Mouse (Mus musculus) embryonic facial prominence, embryonic 11.5 days (tissue): ENCODE measurements around the gene Gm21970. TPM values are rescaled to one million over a fixed set of nuclear protein-coding genes. Genes with fewer than 3 reads are reported as not detected.

Experiments
- ATAC-seq: fragments of 200-750 bp; cut with Nextera tagmentation; replicated peaks from 2 replicates; pipeline ENCODE4 v1.8.0; 2017; ENCODE audit warnings: low read depth; ENCODE audit not compliant: insufficient number of reproducible peaks, low FRiP score, low TSS enrichment
- DNase-seq: peaks from one replicate; pipeline ENCODE4 v3.0.0-alpha.2; 2015; ENCODE audit warnings: low spot score
- H3K27ac ChIP-seq: fragments of 300-500 bp; sonication (generic); replicated peaks from 2 replicates; pipeline ENCODE4 v1.5.1; 2014; ENCODE audit warnings: mild to moderate bottlenecking, low read depth, low read length, control low read depth
- H3K27me3 ChIP-seq: fragments of 300-500 bp; sonication (generic); 2 replicates; pipeline ENCODE4 v1.6.1; 2014; ENCODE audit warnings: mild to moderate bottlenecking, low read length, moderate library complexity, mixed read lengths; ENCODE audit not compliant: control insufficient read depth, insufficient read depth
- H3K36me3 ChIP-seq: fragments of 300-500 bp; sonication (generic); replicated peaks from 2 replicates; pipeline ENCODE4 v1.6.1; 2014; ENCODE audit warnings: low read depth, mild to moderate bottlenecking, low read length, moderate library complexity, mixed read lengths; ENCODE audit not compliant: control insufficient read depth, insufficient read depth
- H3K4me1 ChIP-seq: fragments of 300-500 bp; sonication (generic); 2 replicates; pipeline ENCODE4 v1.6.1; 2014; ENCODE audit warnings: low read length, mixed read lengths; ENCODE audit not compliant: control insufficient read depth, insufficient read depth
- H3K4me2 ChIP-seq: fragments of 300-500 bp; sonication (generic); 2 replicates; pipeline ENCODE4 v1.6.1; 2014; ENCODE audit warnings: low read depth, mild to moderate bottlenecking, control low read depth, low read length, moderate library complexity
- H3K4me3 ChIP-seq: fragments of 300-500 bp; sonication (generic); 2 replicates; pipeline ENCODE4 v1.5.1; 2014; ENCODE audit warnings: low read depth, low read length, control low read depth
- H3K9ac ChIP-seq: fragments of 300-500 bp; sonication (generic); replicated peaks from 2 replicates; pipeline ENCODE4 v1.6.1; 2014; ENCODE audit warnings: mild to moderate bottlenecking, control low read depth, low read length
- H3K9me3 ChIP-seq: fragments of 300-500 bp; sonication (generic); replicated peaks from 2 replicates; pipeline ENCODE4 v1.6.1; 2016; ENCODE audit warnings: mild to moderate bottlenecking, low read length, inconsistent platforms, mixed read lengths; ENCODE audit not compliant: control insufficient read depth
- WGBS: fragments of 180-500 bp; shearing (Covaris S2); extraction: QIAGEN DNeasy Blood & Tissue Kit; methylation state at CpG from one replicate; pipeline ENCODE4 v1.1.7; 2014; 5-methylcytosine and 5-hydroxymethylcytosine counted together
- polyA plus RNA-seq: library from polyadenylated mRNA; unstranded; fragments of >200 nt; fragmentation: Nextera tagmentation; extraction: Ambion mirVana; gene quantifications from 2 replicates; pipeline ENCODE4 v1.2.1, GENCODE M21; 2014

The Gm21970 gene
- polyA plus RNA-seq, 1 experiment from 2014 or later = not detected

- DNase-seq (peak; percentile 93), ATAC-seq (peak; percentile 95)
- no peaks in the 10 kb centered on the region for H3K9me3 ChIP-seq
- no peaks in the 10 kb centered on the region for H3K27me3 ChIP-seq
- no peaks in the 10 kb centered on the region for H3K4me1 ChIP-seq
- peak overlapping the region; percentile 64 for H3K9ac ChIP-seq
- 0 out of 2 replicates have a peak overlapping the region, but pooled peaks have one; percentile 31 for H3K27ac ChIP-seq
- H3K36me3 ChIP-seq = no peaks in the 10 kb centered on the region
- peak overlapping the region; percentile 83 for H3K4me2 ChIP-seq
- peak overlapping the region; percentile 52 for H3K4me3 ChIP-seq
- WGBS = 2% methylated on average over 44 of the region's 44 CpGs
These were observed 73.3 kb downstream of the Gm21970 start for GRCm38 (mm10) chr16:91464594-91465504.

DNA sequence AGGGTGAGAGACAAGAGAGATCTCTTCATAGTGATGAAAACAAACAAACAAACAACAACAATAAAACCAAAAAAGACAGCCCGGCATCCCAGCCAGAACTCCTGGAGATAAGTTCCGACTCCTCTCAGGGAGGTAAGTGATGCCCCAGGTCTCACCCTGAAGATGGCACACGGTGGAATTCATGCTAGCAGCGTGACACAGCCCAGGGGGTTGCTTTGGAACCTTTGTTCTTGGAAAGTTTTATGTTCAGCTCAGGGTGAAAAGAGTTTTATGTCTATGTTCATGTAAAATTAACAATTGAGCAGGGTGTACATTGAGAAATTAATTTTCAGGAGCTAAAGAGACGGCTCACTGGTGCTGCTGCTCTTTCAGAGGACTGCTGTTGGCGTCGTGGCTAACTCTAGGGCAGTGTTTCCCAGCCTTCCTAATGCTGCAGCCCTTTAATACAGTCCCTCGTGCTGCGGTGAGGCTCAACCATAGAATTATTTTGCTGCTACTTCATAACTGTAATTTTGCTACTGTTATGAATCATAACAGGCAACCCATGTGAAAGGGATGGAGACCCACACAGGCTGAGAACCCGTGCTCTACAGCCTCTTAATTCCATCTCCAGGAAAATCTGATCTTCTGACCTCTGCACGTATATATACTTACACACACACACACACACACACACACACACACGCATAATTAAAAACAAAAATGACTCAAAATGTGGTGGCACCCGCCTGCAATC is 74.2 kb downstream of the Gm21970 start:
- DNase-seq = no peak

DNA sequence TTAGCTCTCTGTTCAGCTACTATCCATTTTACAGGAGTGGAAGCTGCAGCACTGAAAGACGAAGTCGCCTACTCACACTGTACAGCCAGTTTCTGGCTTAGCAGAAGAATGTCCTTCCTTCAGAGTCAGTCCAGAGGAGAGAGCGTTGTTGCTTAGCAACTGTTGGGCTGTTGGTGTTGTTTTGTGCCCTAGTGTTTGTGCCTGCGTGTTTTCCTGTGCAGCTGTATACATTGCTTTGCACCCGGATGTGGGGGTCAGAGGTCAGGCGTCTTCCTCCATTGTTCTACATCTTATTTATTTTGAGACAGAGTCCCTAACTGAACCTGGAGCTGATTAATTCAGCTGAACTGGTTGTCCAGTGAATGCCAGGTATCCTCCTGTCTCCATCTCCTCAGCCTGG is 75.0 kb downstream of the Gm21970 start:
- no peaks in the 10 kb centered on the region for H3K27me3 ChIP-seq
- H3K4me1 ChIP-seq = no peaks in the 10 kb centered on the region
- no peak overlapping the region for H3K4me2 ChIP-seq
- no peak for ATAC-seq
- DNase-seq = peak; percentile 56
- H3K4me3 ChIP-seq = no peak overlapping the region
- WGBS = 48% methylated on average over 6 of the region's 6 CpGs
- no peaks in the 10 kb centered on the region for H3K9me3 ChIP-seq
- no peak overlapping the region for H3K9ac ChIP-seq
- no peak overlapping the region for H3K27ac ChIP-seq
- no peaks in the 10 kb centered on the region for H3K36me3 ChIP-seq

More for the DNA sequence above, 74.2 kb downstream of the Gm21970 start:
- Histone ChIP-seq H3K27ac (no peak overlapping the region), H3K4me1 (no peaks in the 10 kb centered on the region), H3K4me2 (peak overlapping the region; percentile 83), H3K27me3 (no peaks in the 10 kb centered on the region), H3K36me3 (no peaks in the 10 kb centered on the region), H3K9me3 (no peaks in the 10 kb centered on the region), H3K9ac (peak overlapping the region; percentile 64), H3K4me3 (peak overlapping the region; percentile 52)
- 53% methylated on average over 13 of the region's 13 CpGs for WGBS
- no peak for ATAC-seq

Other genes with a start within 250 kb of the Gm21970 start
- 2.3 and 2.7 TPM in 2 replicates for gene Olig2, start 166.3 kb upstream of the Gm21970 start, polyA plus RNA-seq
- 2.5 and 2.7 TPM in 2 replicates for gene Olig1, start 121.9 kb upstream of the Gm21970 start, polyA plus RNA-seq
- 36.2 and 36.3 TPM in 2 replicates for gene Ifnar2, start 18.9 kb upstream of the Gm21970 start, polyA plus RNA-seq
- gene Il10rb, start 14.4 kb downstream of the Gm21970 start, polyA plus RNA-seq = 9.8 and 9.9 TPM in 2 replicates
- gene Ifnar1, start 93.5 kb downstream of the Gm21970 start, polyA plus RNA-seq = 51.5 and 57.4 TPM in 2 replicates
- 40.4 and 41.4 TPM in 2 replicates for gene Ifngr2, start 155.4 kb downstream of the Gm21970 start, polyA plus RNA-seq
- 39.8 and 41.6 TPM in 2 replicates for gene Tmem50b, start 206.1 kb downstream of the Gm21970 start, polyA plus RNA-seq
- 3.5 and 4.7 TPM in 2 replicates for gene Dnajc28, start 227.3 kb downstream of the Gm21970 start, polyA plus RNA-seq